Mouse (Mus musculus) hindbrain, embryonic 14.5 days (tissue): ENCODE measurements around the gene Bmp8b. TPM values are rescaled to one million over a fixed set of nuclear protein-coding genes. Genes with fewer than 3 reads are reported as not detected.
"Not testable (repeated sequence)": the region's sequence is repeated elsewhere in the genome, so short reads cannot be mapped to it uniquely, and the experiment has no call there.

Source experiments
- ATAC-seq: fragments of 200-750 bp; cut with Nextera tagmentation; 2 replicates; pipeline ENCODE4 v1.8.0; 2017; ENCODE audit warnings: moderate number of reproducible peaks, mild to moderate bottlenecking, moderate TSS enrichment, moderate library complexity; ENCODE audit not compliant: low FRiP score
- DNase-seq: peaks from one replicate; pipeline ENCODE4 v3.0.0-alpha.2; 2015; ENCODE audit warnings: low spot score
- H3K27ac ChIP-seq: fragments of 300-500 bp; sonication (generic); 2 replicates; pipeline ENCODE4 v1.5.1; 2014; ENCODE audit warnings: mild to moderate bottlenecking, moderate library complexity
- H3K27me3 ChIP-seq: fragments of 300-500 bp; sonication (generic); 2 replicates; pipeline ENCODE4 v1.6.1; 2014; ENCODE audit warnings: mild to moderate bottlenecking, low read length, mixed read lengths; ENCODE audit not compliant: control insufficient read depth, insufficient read depth
- H3K36me3 ChIP-seq: fragments of 300-500 bp; sonication (generic); replicated peaks from 2 replicates; pipeline ENCODE4 v1.6.1; 2014; ENCODE audit not compliant: control insufficient read depth, insufficient read depth
- H3K4me1 ChIP-seq: fragments of 300-500 bp; sonication (generic); replicated peaks from 2 replicates; pipeline ENCODE4 v1.6.1; 2014; ENCODE audit warnings: antibody characterized with exemption, low read length, mixed read lengths; ENCODE audit not compliant: control insufficient read depth, insufficient read depth
- H3K4me2 ChIP-seq: fragments of 300-500 bp; sonication (generic); replicated peaks from 2 replicates; pipeline ENCODE4 v1.6.1; 2014; ENCODE audit warnings: mild to moderate bottlenecking, moderate library complexity
- H3K4me3 ChIP-seq: fragments of 300-500 bp; sonication (generic); replicated peaks from 2 replicates; pipeline ENCODE4 v1.5.1; 2014; ENCODE audit warnings: mild to moderate bottlenecking, low read length
- H3K9ac ChIP-seq: fragments of 300-500 bp; sonication (generic); 2 replicates; pipeline ENCODE4 v1.6.1; 2014
- H3K9me3 ChIP-seq: fragments of 300-500 bp; sonication (generic); 2 replicates; pipeline ENCODE4 v1.6.1; 2016; ENCODE audit warnings: low read length; ENCODE audit not compliant: control insufficient read depth
- whole genome bisulfite sequencing: fragments of 180-500 bp; shearing (Covaris S2); extraction: QIAGEN DNeasy Blood & Tissue Kit; methylation state at CpG from one replicate; pipeline ENCODE4 v1.1.7; 2014; 5-methylcytosine and 5-hydroxymethylcytosine counted together
- polyA plus RNA-seq: library from polyadenylated mRNA; unstranded; fragments of >200 nt; fragmentation: Nextera tagmentation; extraction: Ambion mirVana; gene quantifications from 2 replicates; pipeline ENCODE4 v1.2.1, GENCODE M21; 2014

Bmp8b gene
- polyA plus RNA-seq, 1 experiment from 2014 or later: 0.59 TPM

GRCm38 (mm10) chr4:123082283-123083163 is 22.4 kb upstream of the Bmp8b start:
- Histone ChIP-seq H3K4me3 (no peak overlapping the region), H3K9ac (no peak overlapping the region), H3K36me3 (no peaks in the 10 kb centered on the region), H3K9me3 (no peaks in the 10 kb centered on the region), H3K27ac (no peak overlapping the region), H3K27me3 (no peaks in the 10 kb centered on the region), H3K4me2 (no peak overlapping the region), H3K4me1 (no peaks in the 10 kb centered on the region)
- DNase-seq (peak; percentile 79), ATAC-seq (peak; percentile 70; the same call in 1 of the 2 replicates)
- 70% methylated on average over 20 of the region's 20 CpGs for WGBS

DNA sequence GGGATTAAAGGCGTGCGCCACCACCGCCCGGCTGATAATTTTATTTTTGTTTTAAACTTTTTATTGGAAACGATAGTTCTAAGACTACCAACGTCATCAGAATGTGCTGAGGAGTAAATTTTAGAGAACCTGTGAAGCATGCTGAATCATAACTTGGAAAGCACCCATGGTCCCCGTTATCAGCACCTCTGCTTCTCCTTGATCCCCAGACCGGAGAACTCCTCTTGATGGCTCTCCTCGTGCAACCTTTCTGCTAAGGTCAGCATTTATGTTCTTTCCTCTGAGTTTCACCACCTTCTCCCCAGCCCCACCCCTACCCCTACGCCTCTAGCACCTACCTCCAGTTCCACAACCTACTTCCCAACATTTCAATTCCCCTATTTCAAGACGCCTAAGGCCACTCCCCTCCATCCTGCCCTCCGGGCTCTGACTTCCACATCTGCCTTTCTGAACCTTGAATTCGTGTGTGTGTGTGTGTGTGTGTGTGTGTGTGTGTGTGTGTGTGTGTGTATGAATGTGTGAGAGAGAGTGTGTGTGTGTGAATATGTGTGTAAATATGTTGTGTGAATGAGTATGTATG is 21.6 kb upstream of the Bmp8b start:
- no peak overlapping the region for H3K4me3 ChIP-seq
- H3K4me1 ChIP-seq: no peaks in the 10 kb centered on the region
- DNase-seq (no peak), ATAC-seq (no peak)
- no peaks in the 10 kb centered on the region for H3K36me3 ChIP-seq
- no peaks in the 10 kb centered on the region for H3K9me3 ChIP-seq
- H3K27ac ChIP-seq: no peak overlapping the region
- 72% methylated on average over 13 of the region's 13 CpGs for WGBS
- no peak overlapping the region for H3K9ac ChIP-seq
- no peaks in the 10 kb centered on the region for H3K27me3 ChIP-seq
- no peak overlapping the region for H3K4me2 ChIP-seq

DNA sequence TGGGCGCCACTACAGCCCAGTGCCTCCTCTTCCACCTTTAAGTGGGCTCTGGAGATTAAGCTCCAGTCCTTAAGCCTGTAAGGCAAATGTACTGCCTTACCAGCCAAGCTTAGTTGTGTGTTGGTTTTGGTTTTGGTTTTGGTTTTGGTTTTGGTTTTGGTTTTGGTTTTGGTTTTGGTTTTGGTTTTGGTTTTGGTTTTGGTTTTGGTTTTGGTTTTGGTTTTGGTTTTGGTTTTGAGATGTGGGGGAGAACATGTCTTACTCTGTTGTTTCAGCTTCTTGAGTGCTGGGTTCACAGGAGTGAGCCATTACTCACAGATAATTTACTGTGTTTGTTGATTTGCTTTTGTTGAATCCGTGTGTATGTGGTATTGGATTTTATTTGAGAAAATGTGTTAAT is 19.7 kb upstream of the Bmp8b start:
- no peaks in the 10 kb centered on the region for H3K9me3 ChIP-seq
- DNase-seq (no peak), ATAC-seq (no peak)
- no peak overlapping the region for H3K4me3 ChIP-seq
- H3K4me1 ChIP-seq: no peaks in the 10 kb centered on the region
- no peaks in the 10 kb centered on the region for H3K27me3 ChIP-seq
- no peak overlapping the region for H3K4me2 ChIP-seq
- 85% methylated on average over 2 of the region's 2 CpGs for WGBS
- no peak overlapping the region for H3K9ac ChIP-seq
- no peak overlapping the region for H3K27ac ChIP-seq
- no peaks in the 10 kb centered on the region for H3K36me3 ChIP-seq

- Histone ChIP-seq H3K27me3 (no peaks in the 10 kb centered on the region), H3K36me3 (no peaks in the 10 kb centered on the region), H3K27ac (no peak overlapping the region), H3K9me3 (no peaks in the 10 kb centered on the region), H3K4me2 (no peak overlapping the region), H3K4me1 (no peaks in the 10 kb centered on the region), H3K4me3 (no peak overlapping the region), H3K9ac (no peak overlapping the region)
- no peak for DNase-seq
- WGBS: 94% methylated on average over 4 of the region's 4 CpGs
- no peak for ATAC-seq
These were observed 18.6 kb upstream of the Bmp8b start for GRCm38 (mm10) chr4:123086381-123086780.

DNA sequence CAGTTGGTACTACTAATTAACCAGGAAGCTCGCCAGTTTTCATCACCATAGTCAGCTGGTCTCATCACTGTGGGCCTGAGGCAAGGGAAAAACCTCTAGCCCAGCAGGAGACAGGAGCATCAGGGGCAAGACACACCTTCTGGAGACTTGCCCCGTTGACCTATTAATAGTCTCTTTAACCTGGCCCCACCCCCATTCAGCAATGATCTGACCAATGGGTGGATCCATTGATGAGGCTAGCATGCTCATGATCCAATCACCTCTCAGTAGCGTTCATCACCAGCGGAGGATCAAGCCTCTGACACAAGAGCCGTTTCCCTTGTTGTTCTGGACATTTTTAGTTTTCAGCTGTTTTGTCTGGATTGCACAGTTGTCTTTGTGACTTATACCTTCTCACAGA is 12.3 kb upstream of the Bmp8b start:
- WGBS: 73% methylated on average over 5 of the region's 5 CpGs
- Histone ChIP-seq H3K9me3 (no peaks in the 10 kb centered on the region), H3K27ac (no peak overlapping the region), H3K27me3 (no peaks in the 10 kb centered on the region), H3K4me3 (no peak overlapping the region), H3K9ac (no peak overlapping the region), H3K4me2 (no peak overlapping the region), H3K4me1 (no peaks in the 10 kb centered on the region), H3K36me3 (no peaks in the 10 kb centered on the region)
- no peak for ATAC-seq
- no peak for DNase-seq

DNA sequence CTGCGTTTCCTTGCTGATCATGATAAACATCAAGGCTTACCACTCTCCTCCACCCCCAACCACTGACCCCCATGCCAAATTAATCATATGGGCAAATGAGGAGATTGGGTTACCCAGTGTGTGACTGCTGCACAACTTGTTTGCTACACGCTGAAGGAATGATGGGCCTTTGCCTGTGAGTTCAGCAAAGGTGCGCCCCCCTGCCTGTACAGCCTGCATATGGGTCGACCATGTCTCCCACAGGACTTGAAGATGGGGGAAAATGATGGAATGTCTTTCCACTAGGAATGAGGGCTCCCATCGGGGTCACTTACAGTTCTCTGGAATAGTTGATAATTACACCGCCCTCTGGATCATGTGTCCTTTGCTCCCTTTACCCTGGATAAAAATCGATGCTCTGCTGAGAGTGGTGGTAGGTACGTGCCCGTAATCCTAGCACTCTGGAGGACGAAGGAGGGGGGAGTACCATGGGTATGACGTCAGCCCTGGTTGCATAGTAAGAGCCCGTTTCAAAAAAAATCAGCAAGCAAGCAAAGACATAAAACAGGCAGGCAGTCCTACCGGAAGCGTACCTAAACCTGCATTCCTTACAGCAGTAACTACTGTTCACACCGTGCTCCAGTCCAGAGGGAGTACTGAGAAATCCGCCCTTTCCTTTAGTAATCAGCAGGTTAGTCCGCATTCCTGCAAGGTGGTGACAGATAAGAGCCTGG is 11.7 kb upstream of the Bmp8b start:
- ATAC-seq: peak; percentile 37; the same call in 1 of the 2 replicates
- no peak for DNase-seq
- 69% methylated on average over 17 of the region's 17 CpGs for WGBS

DNA sequence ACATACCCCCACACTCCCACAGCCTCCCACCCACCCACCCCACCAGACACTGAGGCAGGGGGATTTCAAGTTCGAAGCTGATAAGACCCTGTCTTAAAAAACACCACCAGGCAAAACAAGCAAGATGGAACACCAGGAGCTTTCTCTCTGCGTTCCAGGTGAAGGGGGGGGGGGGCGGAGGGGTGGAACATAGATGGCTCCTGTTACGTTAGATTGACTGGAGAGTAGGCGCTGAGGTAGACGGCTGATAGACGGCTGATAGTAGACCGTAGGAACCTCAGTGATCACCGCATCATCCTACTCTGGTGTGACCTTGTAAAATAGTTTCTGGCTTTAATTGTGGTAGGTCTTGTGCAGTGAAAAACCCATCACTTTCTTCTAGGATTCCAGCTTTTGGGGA is 11.1 kb upstream of the Bmp8b start:
- Histone ChIP-seq H3K4me2 (no peak overlapping the region), H3K4me3 (no peak overlapping the region), H3K36me3 (no peaks in the 10 kb centered on the region), H3K27ac (no peak overlapping the region), H3K4me1 (no peaks in the 10 kb centered on the region), H3K9ac (no peak overlapping the region), H3K9me3 (no peaks in the 10 kb centered on the region), H3K27me3 (no peaks in the 10 kb centered on the region)
- DNase-seq (no peak), ATAC-seq (no peak)
- 79% methylated on average over 8 of the region's 9 CpGs for WGBS

More for the DNA sequence above, 11.7 kb upstream of the Bmp8b start:
- H3K27ac ChIP-seq: no peak overlapping the region
- H3K4me2 ChIP-seq: peak overlapping the region; percentile 7; the same call in 1 of the 2 replicates
- no peaks in the 10 kb centered on the region for H3K4me1 ChIP-seq
- H3K9ac ChIP-seq: no peak overlapping the region
- H3K4me3 ChIP-seq: no peak overlapping the region
- H3K36me3 ChIP-seq: no peaks in the 10 kb centered on the region
- H3K27me3 ChIP-seq: no peaks in the 10 kb centered on the region
- no peaks in the 10 kb centered on the region for H3K9me3 ChIP-seq

GRCm38 (mm10) chr4:123105451-123105790 is 456 bp downstream of the Bmp8b start:
- peaks cover 35% of the 10 kb centered on the region for H3K27me3 ChIP-seq
- no peaks in the 10 kb centered on the region for H3K9me3 ChIP-seq
- DNase-seq (no peak), ATAC-seq (peak; percentile 46; the same call in 1 of the 2 replicates)
- H3K4me2 ChIP-seq: peak overlapping the region; percentile 51
- H3K4me3 ChIP-seq: peak overlapping the region; percentile 29
- no peaks in the 10 kb centered on the region for H3K36me3 ChIP-seq
- H3K27ac ChIP-seq: no peak overlapping the region
- 25% methylated on average over 24 of the region's 24 CpGs for WGBS
- no peak overlapping the region for H3K9ac ChIP-seq
- peaks cover 7% of the 10 kb centered on the region; the same call in 1 of the 2 replicates for H3K4me1 ChIP-seq

GRCm38 (mm10) chr4:123105929-123106328 is 964 bp downstream of the Bmp8b start:
- H3K9me3 ChIP-seq: not testable (repeated sequence)
- 79% methylated on average over 6 of the region's 7 CpGs for WGBS
- H3K27me3 ChIP-seq: peaks cover 35% of the 10 kb centered on the region

More at GRCm38 (mm10) chr4:123105929-123106328, 964 bp downstream of the Bmp8b start:
- H3K36me3 ChIP-seq, H3K4me2 ChIP-seq, H3K4me3 ChIP-seq, DNase-seq, H3K27ac ChIP-seq, ATAC-seq, H3K4me1 ChIP-seq, H3K9ac ChIP-seq: not testable (repeated sequence)
